Mouse (Mus musculus) kidney, adult 2 months (tissue): ENCODE measurements around the gene Rad50. TPM values are rescaled to one million over a fixed set of nuclear protein-coding genes. Genes with fewer than 3 reads are reported as not detected.

Experiments used
- DNase-seq: peaks from one replicate; pipeline ENCODE4 v3.0.0; 2021
- H3K27ac ChIP-seq: fragments of 200-500 bp; 2 replicates; pipeline ENCODE4 v1.5.1; 2012; ENCODE audit warnings: low read depth, low read length, control low read depth, inconsistent platforms; ENCODE audit not compliant: insufficient read depth
- H3K27me3 ChIP-seq: fragments of 200-500 bp; replicated peaks from 2 replicates; pipeline ENCODE4 v1.6.1; 2012; ENCODE audit warnings: mild to moderate bottlenecking, moderate library complexity, low read length, inconsistent platforms; ENCODE audit not compliant: control insufficient read depth, insufficient read depth
- H3K36me3 ChIP-seq: fragments of 200-500 bp; 2 replicates; pipeline ENCODE4 v1.6.1; 2012; ENCODE audit warnings: mild to moderate bottlenecking, moderate library complexity, low read length, inconsistent platforms; ENCODE audit not compliant: control insufficient read depth, insufficient read depth
- H3K4me1 ChIP-seq: fragments of 200-500 bp; 2 replicates; pipeline ENCODE4 v1.6.1; 2011; ENCODE audit warnings: low read length; ENCODE audit not compliant: control insufficient read depth, insufficient read depth
- H3K4me3 ChIP-seq: fragments of 200-500 bp; 2 replicates; pipeline ENCODE4 v1.5.1; 2011; ENCODE audit warnings: mild to moderate bottlenecking, low read depth, low read length, control low read depth; ENCODE audit not compliant: insufficient read depth
- CTCF ChIP-seq: fragments of 200-500 bp; conservative IDR thresholded peaks from 2 replicates; pipeline ENCODE4 v1.5.1; 2011; ENCODE audit warnings: low read depth, mild to moderate bottlenecking, control low read depth, low read length, moderate library complexity, mixed read lengths; ENCODE audit not compliant: insufficient read depth, insufficient read length
- POLR2A ChIP-seq: fragments of 200-500 bp; IDR thresholded peaks from one replicate; pipeline ENCODE4 v1.6.1; 2011; ENCODE audit warnings: low read depth, low read length, control low read depth
- WGBS: fragments of 180-500 bp; shearing (Covaris S2); methylation state at CpG from one replicate; pipeline ENCODE4 v1.1.7; 2018; 5-methylcytosine and 5-hydroxymethylcytosine counted together
- polyA plus RNA-seq: library from polyadenylated mRNA; depleted of rRNA; stranded (reverse); fragments of >200 nt; gene quantifications from 2 replicates; pipeline ENCODE4 v1.2.3, GENCODE M21; 2012

Rad50 gene
- polyA plus RNA-seq, 1 experiment: 4.0 TPM

- DNase-seq: no peak
- no peak for TF ChIP-seq POLR2A
- TF ChIP-seq CTCF: no peak
- Histone ChIP-seq H3K27ac (no peak overlapping the region), H3K27me3 (no peaks in the 10 kb centered on the region), H3K36me3 (no peaks in the 10 kb centered on the region), H3K4me3 (no peak overlapping the region), H3K4me1 (no peaks in the 10 kb centered on the region)
- 95% methylated on average over 7 of the region's 7 CpGs for WGBS
Observed at GRCm38 (mm10) chr11:53731457-53731856, 24.3 kb upstream of the Rad50 start.

- TF ChIP-seq CTCF (no peak), POLR2A (no peak)
- DNase-seq: no peak
- Histone ChIP-seq H3K27ac (no peak within 1 kb of the TSS), H3K27me3 (no peaks in the 10 kb centered on the region), H3K36me3 (no peaks in the 10 kb centered on the region), H3K4me3 (no peak within 1 kb of the TSS), H3K4me1 (no peaks in the 10 kb centered on the region)
- WGBS: 73% methylated on average over 6 of the region's 6 CpGs
Observed at GRCm38 (mm10) chr11:53720715-53721114, 13.6 kb upstream of the Rad50 start, which contains the start of gene Il5. Gene Il5 (plus strand): TSS chr11:53720794.

- H3K36me3 ChIP-seq: no peaks in the 10 kb centered on the region
- no peaks in the 10 kb centered on the region for H3K4me1 ChIP-seq
- DNase-seq: no peak
- no peaks in the 10 kb centered on the region for H3K27me3 ChIP-seq
- H3K4me3 ChIP-seq: no peak overlapping the region
- TF ChIP-seq POLR2A: no peak
- no peak for TF ChIP-seq CTCF
- WGBS: 83% methylated on average over 1 of the region's 1 CpGs
- H3K27ac ChIP-seq: no peak overlapping the region
Observed at GRCm38 (mm10) chr11:53719701-53720100, 12.6 kb upstream of the Rad50 start.

GRCm38 (mm10) chr11:53707718-53708009 is 545 bp upstream of the Rad50 start:
- Histone ChIP-seq H3K4me3 (peak overlapping the region; percentile 55; the same call in 1 of the 2 replicates), H3K36me3 (no peaks in the 10 kb centered on the region; the same call in 1 of the 2 replicates), H3K27me3 (no peaks in the 10 kb centered on the region), H3K27ac (no peak overlapping the region), H3K4me1 (no peaks in the 10 kb centered on the region)
- 82% methylated on average over 3 of the region's 3 CpGs for WGBS
- DNase-seq: no peak
- TF ChIP-seq POLR2A (no peak), CTCF (no peak)

GRCm38 (mm10) chr11:53706236-53706933 is 734 bp downstream of the Rad50 start:
- DNase-seq: peak; percentile 44
- TF ChIP-seq CTCF (no peak), POLR2A (no peak)
- 5% methylated on average over 29 of the region's 29 CpGs for WGBS
- H3K27me3 ChIP-seq: no peaks in the 10 kb centered on the region
- peak overlapping the region; percentile 55 for H3K4me3 ChIP-seq
- H3K27ac ChIP-seq: peak overlapping the region; percentile 15; the same call in 1 of the 2 replicates
- H3K4me1 ChIP-seq: no peaks in the 10 kb centered on the region
- H3K36me3 ChIP-seq: no peaks in the 10 kb centered on the region; the same call in 1 of the 2 replicates

- no peaks in the 10 kb centered on the region for H3K4me1 ChIP-seq
- no peak for DNase-seq
- H3K36me3 ChIP-seq: peaks cover 2% of the 10 kb centered on the region; the same call in 1 of the 2 replicates
- H3K4me3 ChIP-seq: no peak overlapping the region
- WGBS: 94% methylated on average over 4 of the region's 4 CpGs
- no peak overlapping the region for H3K27ac ChIP-seq
- H3K27me3 ChIP-seq: no peaks in the 10 kb centered on the region
- TF ChIP-seq CTCF (no peak), POLR2A (no peak)
Observed at GRCm38 (mm10) chr11:53699351-53699750, 7.8 kb downstream of the Rad50 start.

GRCm38 (mm10) chr11:53698521-53698920 is 8.6 kb downstream of the Rad50 start:
- WGBS: 82% methylated on average over 2 of the region's 2 CpGs
- Histone ChIP-seq H3K4me3 (no peak overlapping the region), H3K36me3 (peaks cover 2% of the 10 kb centered on the region; the same call in 1 of the 2 replicates), H3K4me1 (no peaks in the 10 kb centered on the region), H3K27me3 (no peaks in the 10 kb centered on the region), H3K27ac (no peak overlapping the region)
- DNase-seq: no peak
- TF ChIP-seq POLR2A (no peak), CTCF (no peak)
